Mouse (Mus musculus): Measurements from ENCODE around the gene Fkbp2.

DNA sequence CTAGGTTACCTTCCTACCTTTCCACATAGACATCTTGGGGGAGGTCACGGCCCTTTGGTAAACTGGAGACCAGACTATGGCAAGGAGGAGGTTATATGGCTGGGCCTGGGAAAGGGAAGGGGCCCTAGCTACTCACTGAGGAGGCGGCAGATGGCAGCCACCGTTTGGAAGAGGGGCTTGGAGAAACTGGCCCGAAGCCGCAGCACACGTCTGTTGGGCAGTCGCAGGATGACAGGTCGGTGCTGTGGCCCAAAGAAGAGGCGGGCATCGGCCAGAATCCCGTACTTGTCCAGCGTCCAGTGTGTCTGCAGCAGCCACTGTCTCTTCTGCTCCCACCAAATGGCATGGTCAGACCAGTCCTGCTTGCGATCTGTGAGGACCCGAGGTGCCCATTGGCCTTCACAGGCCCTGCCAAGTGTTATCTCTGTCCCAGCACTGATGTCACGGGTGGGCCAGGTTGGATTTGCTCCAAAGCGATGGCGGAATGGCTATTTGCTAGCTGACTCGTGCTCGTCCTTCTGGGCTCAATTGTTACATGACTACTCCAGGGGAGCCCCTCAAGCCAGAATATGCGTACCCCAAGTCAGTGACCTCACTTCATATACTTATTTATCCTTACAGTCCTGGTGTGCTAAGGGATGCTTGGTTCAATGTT lies 34.3 kb upstream of the Fkbp2 start:
- TF ChIP-seq CTCF (IDR thresholded peaks at IDR 0.05; ENCODE audit: low read depth) (no peak), EP300 (IDR thresholded peaks at IDR 0.05; ENCODE audit: low read depth) (no peak)

Data from heart, postnatal 0 days (tissue).